Mouse (Mus musculus): Measurements from ENCODE around the gene Rps24.

DNA sequence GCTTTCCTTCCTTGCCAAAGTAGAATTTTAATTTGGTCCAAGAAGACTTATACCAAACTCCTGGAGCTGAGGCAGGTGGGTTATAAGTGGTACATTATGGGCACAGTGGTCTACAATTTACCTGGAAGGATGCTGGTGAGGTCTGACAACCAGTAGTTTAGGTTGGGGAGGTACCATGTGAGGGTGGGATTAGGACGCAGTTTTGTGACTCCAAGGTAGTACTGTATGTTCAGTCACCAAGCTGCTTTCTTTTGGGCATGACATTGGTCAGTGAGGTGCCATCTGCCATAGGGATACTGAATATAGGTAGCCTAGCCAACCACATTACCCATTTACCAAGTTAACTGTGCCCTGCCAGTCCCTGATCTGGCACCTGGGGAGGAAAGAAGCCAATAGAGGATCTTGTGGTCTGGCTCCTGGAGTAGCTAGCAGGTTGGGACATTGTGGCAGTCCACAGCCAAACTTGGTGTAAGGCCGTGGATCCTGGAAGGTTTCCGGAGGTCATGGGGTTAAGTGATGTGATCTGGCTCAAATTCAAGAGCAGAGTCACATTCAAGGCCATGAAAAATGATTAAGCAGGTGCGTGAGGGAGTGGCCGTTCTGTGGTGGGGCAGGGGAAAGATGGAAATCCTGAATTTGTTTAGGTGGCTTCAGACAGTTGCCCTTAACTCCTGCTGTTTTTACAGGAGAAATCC, 11.8 kb downstream of the Rps24 start:
- TF ChIP-seq POLR2A (IDR thresholded peaks at IDR 0.05; ENCODE audit: control insufficient read depth, low read depth, low read length) (no peak), CTCF (IDR thresholded peaks at IDR 0.05; ENCODE audit: control insufficient read depth, insufficient read depth, insufficient replicate concordance, low read depth, low read length) (no peak)

All from testis, adult 2 months (tissue).